Mouse (Mus musculus): ENCODE measurements around the gene Cln3.

The Cln3 gene

GRCm38 (mm10) chr7:126585717-126586116, at the start of gene Cln3:
TSS of gene Cln3 (minus strand) at chr7:126585817.
- POLR2A ChIA-PET: interaction anchor here in 3 of 4 experiments (0.6 to 5.5 kb wide), 16 partner anchors 9 to 611 kb away, joined by 3 to 50 read pairs (median 10); partner anchors contain the start of genes Eif3c (in 2 of the 3), Sgf29 (in 2 of the 3), Bola2 (in 1 of the 3) and Il27 (in 1 of the 3)
- CTCF ChIA-PET: interaction anchor here in 1 of 4 experiments (1.1 kb wide), 1 partner anchor 9 kb away, joined by 3 read pairs; no protein-coding TSS in a partner anchor

GRCm38 (mm10) chr7:126635375-126635774, 49.8 kb upstream of the Cln3 start:
- ChIA-PET CTCF (interaction anchor here in 3 of 4 experiments (0.6 to 4.9 kb wide), 11 partner anchors 9 to 350 kb away, joined by 3 to 34 read pairs (median 4); no protein-coding TSS in a partner anchor), POLR2A (interaction anchor here (0.5 to 4.3 kb wide), 23 partner anchors 10 to 69 kb away, joined by 3 to 21 read pairs (median 3); partner anchors contain the start of genes Apobr (in 2 of the 4), Cln3 (in 1 of the 4) and Sgf29 (in 1 of the 4))

- POLR2A ChIA-PET: interaction anchor here in 3 of 4 experiments (0.6 to 4.3 kb wide), 21 partner anchors 8 to 469 kb away, joined by 3 to 21 read pairs (median 3); partner anchors contain the start of genes Apobr (in 1 of the 3), Coro1a (in 1 of the 3) and Eif3c (in 1 of the 3)
- CTCF ChIA-PET: interaction anchor here in 3 of 4 experiments (0.6 to 1.1 kb wide), 3 partner anchors 8 to 45 kb away, joined by 3 to 6 read pairs (median 4); no protein-coding TSS in a partner anchor
Observed at GRCm38 (mm10) chr7:126632478-126632877, 46.9 kb upstream of the Cln3 start.

GRCm38 (mm10) chr7:126630824-126631518, 45.4 kb upstream of the Cln3 start, which contains the start of gene Nupr1:
TSS of gene Nupr1 (minus strand) at chr7:126630861.
- CTCF ChIA-PET: no interaction called here
- POLR2A ChIA-PET: interaction anchor here in 1 of 4 experiments (2.6 kb wide), 1 partner anchor 47 kb away, joined by 18 read pairs; the partner anchor contains the start of gene Apobr

GRCm38 (mm10) chr7:126629915-126630314, 44.3 kb upstream of the Cln3 start:
- ChIA-PET POLR2A (interaction anchor here in 2 of 4 experiments (0.6 to 1.3 kb wide), 2 partner anchors 15 to 75 kb away, joined by 3 read pairs; no protein-coding TSS in a partner anchor), CTCF (no interaction called here)

GRCm38 (mm10) chr7:126628111-126628510, 42.5 kb upstream of the Cln3 start:
- ChIA-PET POLR2A (interaction anchor here in 2 of 4 experiments (0.8 to 1.8 kb wide), 3 partner anchors 22 to 44 kb away, joined by 3 to 6 read pairs (median 5); partner anchors contain the start of gene Apobr (in 1 of the 2)), CTCF (no interaction called here)

GRCm38 (mm10) chr7:126625807-126626600, 40.4 kb upstream of the Cln3 start:
- POLR2A ChIA-PET: interaction anchor here (0.6 to 6.3 kb wide), 50 partner anchors 8 to 391 kb away, joined by 3 to 50 read pairs (median 5); partner anchors contain the start of genes Apobr (in 3 of the 4), Sgf29 (in 3 of the 4), Cln3 (in 2 of the 4) and Eif3c (in 2 of the 4)
- CTCF ChIA-PET: interaction anchor here (0.8 to 1.8 kb wide), 5 partner anchors 9 to 50 kb away, joined by 3 to 11 read pairs (median 4); no protein-coding TSS in a partner anchor

GRCm38 (mm10) chr7:126625369-126625768, 39.8 kb upstream of the Cln3 start:
- POLR2A ChIA-PET: interaction anchor here (0.6 to 6.3 kb wide), 67 partner anchors 8 to 721 kb away, joined by 3 to 50 read pairs (median 4); partner anchors contain the start of genes Apobr (in 3 of the 4), Sgf29 (in 3 of the 4), Cln3 (in 2 of the 4) and Eif3c (in 2 of the 4)
- CTCF ChIA-PET: interaction anchor here in 3 of 4 experiments (0.9 to 1.8 kb wide), 8 partner anchors 8 to 248 kb away, joined by 3 to 6 read pairs (median 3); partner anchors contain the start of gene Spns1 (in 1 of the 3)

GRCm38 (mm10) chr7:126624774-126625173, 39.2 kb upstream of the Cln3 start:
- POLR2A ChIA-PET: interaction anchor here (0.6 to 6.3 kb wide), 72 partner anchors 9 to 721 kb away, joined by 3 to 50 read pairs (median 5); partner anchors contain the start of genes Sgf29 (in 3 of the 4), Apobr (in 2 of the 4), Cln3 (in 1 of the 4) and Eif3c (in 1 of the 4)
- CTCF ChIA-PET: interaction anchor here (0.6 to 1.8 kb wide), 15 partner anchors 8 to 248 kb away, joined by 3 to 7 read pairs (median 3); partner anchors contain the start of gene Spns1 (in 1 of the 4)

GRCm38 (mm10) chr7:126623381-126623780, 37.8 kb upstream of the Cln3 start:
- ChIA-PET POLR2A (interaction anchor here in 3 of 4 experiments (0.6 to 6.3 kb wide), 20 partner anchors 9 to 467 kb away, joined by 3 to 50 read pairs (median 10); partner anchors contain the start of gene Apobr (in 1 of the 3)), CTCF (no interaction called here)

- CTCF ChIA-PET: interaction anchor here in 2 of 4 experiments (0.6 to 1.3 kb wide), 3 partner anchors 33 to 34 kb away, joined by 3 to 4 read pairs (median 4); no protein-coding TSS in a partner anchor
- POLR2A ChIA-PET: interaction anchor here (0.6 to 6.3 kb wide), 29 partner anchors 12 to 1161 kb away, joined by 3 to 50 read pairs (median 4); partner anchors contain the start of genes Apobr (in 2 of the 4) and Eif3c (in 1 of the 4)
Observed at GRCm38 (mm10) chr7:126621452-126622359, 36.1 kb upstream of the Cln3 start.

- ChIA-PET CTCF (no interaction called here), POLR2A (interaction anchor here in 1 of 4 experiments (1.4 kb wide), 1 partner anchor 54 kb away, joined by 3 read pairs; no protein-coding TSS in a partner anchor)
Observed at GRCm38 (mm10) chr7:126619559-126620275, 34.1 kb upstream of the Cln3 start.

GRCm38 (mm10) chr7:126616707-126617106, 31.1 kb upstream of the Cln3 start:
- POLR2A ChIA-PET: interaction anchor here in 2 of 4 experiments (0.7 to 4.0 kb wide), 3 partner anchors 8 to 73 kb away, joined by 3 to 14 read pairs (median 10); no protein-coding TSS in a partner anchor
- CTCF ChIA-PET: interaction anchor here in 3 of 4 experiments (0.6 to 4.3 kb wide), 5 partner anchors 9 to 33 kb away, joined by 3 to 12 read pairs (median 3); no protein-coding TSS in a partner anchor

GRCm38 (mm10) chr7:126612736-126613135, 27.1 kb upstream of the Cln3 start:
- ChIA-PET CTCF (interaction anchor here in 1 of 4 experiments (0.7 to 1.4 kb wide), 2 partner anchors 13 to 25 kb away, joined by 3 to 5 read pairs; no protein-coding TSS in a partner anchor), POLR2A (interaction anchor here in 2 of 4 experiments (0.9 to 3.4 kb wide), 3 partner anchors 12 to 29 kb away, joined by 3 to 22 read pairs (median 3); partner anchors contain the start of gene Apobr (in 1 of the 2))

- ChIA-PET CTCF (interaction anchor here in 2 of 4 experiments (0.5 to 2.0 kb wide), 2 partner anchors 20 to 147 kb away, joined by 5 to 7 read pairs; no protein-coding TSS in a partner anchor), POLR2A (interaction anchor here in 3 of 4 experiments (0.6 to 4.0 kb wide), 6 partner anchors 17 to 185 kb away, joined by 3 to 25 read pairs (median 4); no protein-coding TSS in a partner anchor)
Observed at GRCm38 (mm10) chr7:126607796-126608195, 22.2 kb upstream of the Cln3 start.
